Mouse (Mus musculus) kidney, embryonic 15.5 days (tissue): ENCODE measurements around the gene Rsu1. TPM values are rescaled to one million over a fixed set of nuclear protein-coding genes. Genes with fewer than 3 reads are reported as not detected.

Experiments
- ATAC-seq: fragments of 200-750 bp; cut with Nextera tagmentation; replicated peaks from 2 replicates; pipeline ENCODE4 v1.8.0; 2017; ENCODE audit warnings: moderate TSS enrichment; ENCODE audit not compliant: low FRiP score
- H3K27ac ChIP-seq: fragments of 300-500 bp; sonication (generic); 2 replicates; pipeline ENCODE4 v1.5.1; 2015; ENCODE audit warnings: mild to moderate bottlenecking, inconsistent platforms
- H3K27me3 ChIP-seq: fragments of 300-500 bp; sonication (generic); 2 replicates; pipeline ENCODE4 v1.6.1; 2015; ENCODE audit warnings: inconsistent platforms
- H3K36me3 ChIP-seq: fragments of 300-500 bp; sonication (generic); 2 replicates; pipeline ENCODE4 v1.6.1; 2015; ENCODE audit warnings: inconsistent platforms
- H3K4me1 ChIP-seq: fragments of 300-500 bp; sonication (generic); 2 replicates; pipeline ENCODE4 v1.6.1; 2015; ENCODE audit warnings: inconsistent platforms
- H3K4me2 ChIP-seq: fragments of 300-500 bp; sonication (generic); 2 replicates; pipeline ENCODE4 v1.6.1; 2015; ENCODE audit warnings: moderate library complexity, mild to moderate bottlenecking, inconsistent platforms
- H3K4me3 ChIP-seq: fragments of 300-500 bp; sonication (generic); replicated peaks from 2 replicates; pipeline ENCODE4 v1.5.1; 2015; ENCODE audit warnings: mild to moderate bottlenecking, inconsistent platforms
- H3K9ac ChIP-seq: fragments of 300-500 bp; sonication (generic); 2 replicates; pipeline ENCODE4 v1.6.1; 2015; ENCODE audit warnings: mild to moderate bottlenecking, inconsistent platforms
- H3K9me3 ChIP-seq: fragments of 300-500 bp; sonication (generic); replicated peaks from 2 replicates; pipeline ENCODE4 v1.6.1; 2016; ENCODE audit warnings: inconsistent platforms
- WGBS: fragments of 180-500 bp; shearing (Covaris S2); methylation state at CpG from one replicate; pipeline ENCODE4 v1.1.7; 2015; ENCODE audit warnings: mixed read lengths; 5-methylcytosine and 5-hydroxymethylcytosine counted together
- polyA plus RNA-seq: library from polyadenylated mRNA; unstranded; fragments of >200 nt; fragmentation: Nextera tagmentation; extraction: Ambion mirVana; gene quantifications from 2 replicates; pipeline ENCODE4 v1.2.1, GENCODE M21; 2015

Gene Rsu1
- polyA plus RNA-seq, 1 experiment from 2014 or later = 140 TPM

DNA sequence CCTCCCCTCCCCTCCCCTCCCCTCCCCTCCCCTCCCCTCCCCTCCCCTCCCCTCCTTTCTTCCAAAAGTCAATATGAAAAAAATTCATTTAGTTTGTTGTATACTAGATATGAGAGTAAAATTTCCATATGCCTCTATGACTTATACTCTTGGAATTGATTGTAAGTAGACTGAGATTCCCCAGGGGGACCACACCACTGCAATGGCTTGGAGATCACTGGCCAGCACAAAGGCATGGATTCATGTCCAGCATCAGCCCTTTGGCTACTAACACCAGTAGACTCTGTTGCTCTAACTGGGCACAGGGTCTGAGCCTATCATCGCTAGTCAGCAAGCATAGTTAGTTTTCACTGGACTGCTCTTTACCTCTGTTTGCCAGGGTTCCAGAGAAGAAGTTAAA is 180.4 kb downstream of the Rsu1 start:
- H3K4me1 ChIP-seq = no peaks in the 10 kb centered on the region

DNA sequence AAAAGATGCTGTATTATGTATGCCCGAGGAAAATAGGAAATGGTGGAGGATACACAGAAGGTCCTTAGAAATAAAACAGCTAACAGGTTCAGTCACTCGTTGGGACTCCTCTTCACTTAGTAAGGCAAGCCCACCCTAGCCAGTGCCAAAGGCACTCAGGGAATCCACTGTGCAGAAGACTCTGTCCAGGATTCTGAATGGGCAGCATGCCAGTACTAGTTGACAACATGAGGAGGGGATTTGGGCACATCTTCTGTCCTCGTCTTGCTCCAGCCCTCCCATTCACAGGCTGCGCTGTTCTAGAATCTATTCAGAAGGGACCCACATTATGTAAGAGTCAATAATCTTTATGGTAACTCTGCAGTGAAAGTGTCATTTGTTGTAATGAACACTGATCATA is 181.4 kb downstream of the Rsu1 start:
- ATAC-seq = no peak
- no peak overlapping the region for H3K27ac ChIP-seq
- no peak overlapping the region for H3K4me3 ChIP-seq
- WGBS = 88% methylated on average over 4 of the region's 4 CpGs
- H3K9ac ChIP-seq = no peak overlapping the region
- no peaks in the 10 kb centered on the region for H3K36me3 ChIP-seq
- H3K4me2 ChIP-seq = no peak overlapping the region
- H3K4me1 ChIP-seq = no peaks in the 10 kb centered on the region
- H3K9me3 ChIP-seq = no peaks in the 10 kb centered on the region
- no peaks in the 10 kb centered on the region for H3K27me3 ChIP-seq

More for the DNA sequence above, 180.4 kb downstream of the Rsu1 start:
- Histone ChIP-seq H3K4me3 (no peak overlapping the region), H3K4me2 (no peak overlapping the region), H3K36me3 (no peaks in the 10 kb centered on the region), H3K27me3 (no peaks in the 10 kb centered on the region), H3K9me3 (no peaks in the 10 kb centered on the region), H3K27ac (no peak overlapping the region), H3K9ac (no peak overlapping the region)
- WGBS = 100% methylated on average over 1 of the region's 1 CpGs
- no peak for ATAC-seq

DNA sequence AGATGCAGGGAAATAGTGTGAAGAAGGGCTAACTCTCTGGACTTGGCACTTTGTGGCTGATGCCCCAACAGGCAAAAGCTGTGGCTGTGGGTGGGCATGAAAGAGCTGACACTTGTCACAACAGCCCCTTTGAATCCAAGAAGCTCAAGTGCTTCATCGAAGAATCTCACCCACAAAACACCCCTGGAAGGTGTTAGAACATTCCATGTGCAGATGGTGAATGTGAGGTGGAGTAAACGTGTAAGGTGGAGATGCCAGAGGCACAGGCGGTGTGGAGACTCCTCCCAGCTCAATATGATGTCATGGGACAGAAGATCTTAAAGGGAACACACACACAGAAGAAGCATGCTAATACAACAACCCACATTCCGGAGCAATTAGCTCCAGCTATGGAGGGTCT is 182.9 kb downstream of the Rsu1 start:
- Histone ChIP-seq H3K27ac (no peak overlapping the region), H3K36me3 (no peaks in the 10 kb centered on the region), H3K4me2 (no peak overlapping the region), H3K27me3 (no peaks in the 10 kb centered on the region), H3K9me3 (no peaks in the 10 kb centered on the region), H3K9ac (no peak overlapping the region), H3K4me3 (no peak overlapping the region), H3K4me1 (no peaks in the 10 kb centered on the region)
- ATAC-seq = no peak
- WGBS = 73% methylated on average over 4 of the region's 4 CpGs

GRCm38 (mm10) chr2:13087811-13088210 is 183.4 kb downstream of the Rsu1 start:
- H3K4me3 ChIP-seq = no peak overlapping the region
- no peak overlapping the region for H3K27ac ChIP-seq
- no peak for ATAC-seq
- no peaks in the 10 kb centered on the region for H3K4me1 ChIP-seq
- H3K4me2 ChIP-seq = no peak overlapping the region
- no peaks in the 10 kb centered on the region for H3K27me3 ChIP-seq
- H3K36me3 ChIP-seq = no peaks in the 10 kb centered on the region
- no peak overlapping the region for H3K9ac ChIP-seq
- no peaks in the 10 kb centered on the region for H3K9me3 ChIP-seq
- WGBS = 89% methylated on average over 2 of the region's 2 CpGs

DNA sequence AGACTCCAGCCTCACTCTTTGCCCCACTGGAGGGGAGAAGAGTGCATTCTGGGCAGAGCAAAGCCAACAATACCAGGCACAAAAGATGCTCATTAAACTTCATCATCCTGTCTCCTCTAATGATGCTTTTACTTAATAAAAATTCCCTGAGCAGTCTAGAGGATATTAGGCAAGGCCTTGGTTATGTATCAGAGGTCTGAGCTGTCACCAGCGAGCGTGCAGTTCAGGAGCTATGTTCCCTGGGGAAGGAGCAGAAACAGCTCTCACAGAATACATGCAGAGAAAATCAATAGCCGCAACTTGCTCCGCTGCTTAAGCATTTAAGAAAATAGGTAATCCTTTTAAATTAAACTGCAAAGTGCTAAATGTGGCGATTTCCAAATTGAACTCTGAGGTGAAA is 187.0 kb downstream of the Rsu1 start:
- Histone ChIP-seq H3K9ac (no peak overlapping the region), H3K4me3 (no peak overlapping the region), H3K36me3 (no peaks in the 10 kb centered on the region), H3K9me3 (no peaks in the 10 kb centered on the region), H3K4me1 (no peaks in the 10 kb centered on the region), H3K27ac (no peak overlapping the region), H3K4me2 (no peak overlapping the region), H3K27me3 (no peaks in the 10 kb centered on the region)
- 81% methylated on average over 5 of the region's 5 CpGs for WGBS
- no peak for ATAC-seq

DNA sequence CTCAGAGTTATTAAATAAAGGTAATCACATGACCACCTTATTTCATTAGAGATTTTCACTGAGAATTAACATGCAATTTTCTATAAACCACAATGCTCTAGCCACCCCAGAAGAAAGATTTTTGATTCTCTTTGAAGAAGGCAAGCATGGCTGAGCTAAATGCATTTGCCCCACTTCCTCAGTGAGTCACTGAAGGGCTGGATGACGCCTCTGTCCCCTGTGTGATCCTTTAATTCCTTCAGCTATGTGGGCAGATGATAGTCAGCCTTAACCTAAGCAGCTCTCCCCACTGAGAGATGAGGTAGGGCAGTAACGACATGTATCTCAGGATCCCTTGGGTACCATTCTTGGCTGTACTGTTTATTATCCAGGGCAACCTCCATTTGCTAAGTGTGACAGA is 190.7 kb downstream of the Rsu1 start:
- Histone ChIP-seq H3K4me2 (no peak overlapping the region), H3K4me3 (no peak overlapping the region), H3K9ac (no peak overlapping the region), H3K27ac (no peak overlapping the region), H3K36me3 (no peaks in the 10 kb centered on the region), H3K9me3 (no peaks in the 10 kb centered on the region), H3K27me3 (no peaks in the 10 kb centered on the region), H3K4me1 (no peaks in the 10 kb centered on the region)
- ATAC-seq = no peak
- WGBS = 76% methylated on average over 2 of the region's 2 CpGs

GRCm38 (mm10) chr2:13072243-13072642 is 199.0 kb downstream of the Rsu1 start:
- H3K27me3 ChIP-seq = no peaks in the 10 kb centered on the region
- ATAC-seq = no peak
- no peak overlapping the region for H3K27ac ChIP-seq
- no peak overlapping the region for H3K9ac ChIP-seq
- H3K36me3 ChIP-seq = no peaks in the 10 kb centered on the region
- no peak overlapping the region for H3K4me2 ChIP-seq
- no peaks in the 10 kb centered on the region for H3K9me3 ChIP-seq
- no peaks in the 10 kb centered on the region for H3K4me1 ChIP-seq
- no peak overlapping the region for H3K4me3 ChIP-seq

DNA sequence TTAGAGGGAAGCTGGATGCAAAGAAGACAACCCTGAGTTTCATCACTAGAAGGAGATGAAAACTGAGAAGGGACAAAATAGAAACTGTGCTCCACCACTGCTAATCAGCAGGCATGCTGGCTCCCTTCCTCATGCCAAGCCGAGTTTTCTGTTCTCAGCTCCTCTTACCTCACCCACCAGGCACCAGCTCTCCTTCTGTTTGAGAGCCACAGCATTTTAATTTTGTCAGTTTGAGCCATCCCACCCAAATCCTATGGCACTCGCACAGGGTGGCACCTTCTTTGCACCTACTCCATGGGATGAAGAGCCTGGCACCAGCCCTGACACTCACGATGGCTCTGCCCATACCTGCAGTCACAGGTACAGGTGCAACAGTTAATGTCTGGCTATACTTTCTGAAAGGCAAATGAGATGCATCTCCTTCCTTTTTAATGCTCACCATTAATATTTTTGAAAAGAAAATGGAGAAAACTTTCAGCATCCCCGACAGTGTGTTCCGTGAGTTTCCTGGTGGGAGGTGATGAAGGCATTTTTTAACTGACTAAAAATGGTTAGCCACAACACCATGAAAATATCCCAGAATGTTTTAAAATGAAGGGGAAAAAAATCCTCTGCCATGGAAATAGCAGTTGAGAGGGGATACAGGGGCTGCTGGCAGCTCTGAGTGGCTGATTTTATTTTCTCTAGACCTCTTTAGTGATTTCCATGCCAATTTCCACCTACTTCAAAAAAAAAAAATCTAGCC is 210.6 kb downstream of the Rsu1 start:
- H3K27me3 ChIP-seq = no peaks in the 10 kb centered on the region
- H3K9ac ChIP-seq = no peak overlapping the region
- no peak overlapping the region for H3K27ac ChIP-seq
- no peaks in the 10 kb centered on the region for H3K9me3 ChIP-seq
- 87% methylated on average over 5 of the region's 5 CpGs for WGBS
- no peak overlapping the region for H3K4me2 ChIP-seq
- no peaks in the 10 kb centered on the region for H3K4me1 ChIP-seq
- H3K36me3 ChIP-seq = no peaks in the 10 kb centered on the region
- no peak for ATAC-seq
- no peak overlapping the region for H3K4me3 ChIP-seq

- 86% methylated on average over 6 of the region's 6 CpGs for WGBS
- Histone ChIP-seq H3K36me3 (no peaks in the 10 kb centered on the region), H3K9ac (no peak overlapping the region), H3K27ac (no peak overlapping the region), H3K4me1 (no peaks in the 10 kb centered on the region), H3K9me3 (no peaks in the 10 kb centered on the region), H3K27me3 (no peaks in the 10 kb centered on the region), H3K4me3 (no peak overlapping the region), H3K4me2 (no peak overlapping the region)
- no peak for ATAC-seq
Measured at GRCm38 (mm10) chr2:13048649-13049048, 222.6 kb downstream of the Rsu1 start.

- H3K27ac ChIP-seq = no peak overlapping the region
- H3K36me3 ChIP-seq = no peaks in the 10 kb centered on the region
- no peak overlapping the region for H3K4me2 ChIP-seq
- no peak overlapping the region for H3K4me3 ChIP-seq
- no peaks in the 10 kb centered on the region for H3K4me1 ChIP-seq
- no peaks in the 10 kb centered on the region for H3K9me3 ChIP-seq
- ATAC-seq = no peak
- no peak overlapping the region for H3K9ac ChIP-seq
- 90% methylated on average over 4 of the region's 4 CpGs for WGBS
- H3K27me3 ChIP-seq = no peaks in the 10 kb centered on the region
Measured at GRCm38 (mm10) chr2:13044555-13044954, 226.7 kb downstream of the Rsu1 start.

DNA sequence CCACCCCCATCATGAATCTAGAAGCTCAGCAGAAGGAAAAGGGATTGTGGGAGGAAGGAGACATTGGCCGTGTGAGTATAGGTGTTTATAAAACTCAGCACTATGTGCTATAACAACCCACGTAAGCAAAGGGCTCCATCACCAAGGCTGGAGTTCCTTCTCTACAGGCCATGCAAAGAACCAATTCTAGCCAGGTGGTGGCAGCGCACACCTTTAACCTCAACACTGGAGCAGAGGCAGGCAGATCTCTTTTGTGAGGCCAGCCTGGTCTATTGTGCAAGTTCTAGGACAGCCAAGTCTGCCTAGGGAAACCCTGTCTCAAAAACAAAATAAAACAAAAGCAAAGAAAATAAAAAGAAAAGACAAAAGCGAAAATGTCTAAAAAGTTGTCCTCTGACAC is 231.4 kb downstream of the Rsu1 start:
- no peak for ATAC-seq
- Histone ChIP-seq H3K4me2 (no peak overlapping the region), H3K4me3 (no peak overlapping the region), H3K4me1 (no peaks in the 10 kb centered on the region), H3K9ac (no peak overlapping the region), H3K27me3 (no peaks in the 10 kb centered on the region), H3K27ac (no peak overlapping the region), H3K36me3 (no peaks in the 10 kb centered on the region), H3K9me3 (no peaks in the 10 kb centered on the region)
- WGBS = 92% methylated on average over 4 of the region's 4 CpGs

DNA sequence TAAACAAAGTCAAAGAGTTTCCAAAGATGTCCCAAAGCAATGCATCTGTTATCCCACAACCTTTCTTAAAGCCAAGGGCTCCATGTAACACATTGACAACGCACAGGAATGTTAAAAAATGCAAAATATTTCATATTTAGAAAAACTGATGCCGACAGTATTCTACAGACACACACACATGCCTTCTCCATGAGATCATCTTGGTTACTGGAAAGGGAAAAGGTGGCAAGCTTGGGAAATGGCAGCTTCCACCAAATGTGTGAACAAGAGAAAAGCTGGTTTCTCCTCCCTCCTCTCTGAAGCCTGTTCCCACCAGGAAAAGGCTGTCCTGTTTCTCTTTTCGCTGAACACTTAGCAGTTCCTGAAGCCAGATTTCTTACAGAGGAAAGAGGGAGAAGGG is 232.4 kb downstream of the Rsu1 start:
- H3K9ac ChIP-seq = no peak overlapping the region
- no peaks in the 10 kb centered on the region for H3K9me3 ChIP-seq
- H3K4me1 ChIP-seq = no peaks in the 10 kb centered on the region
- ATAC-seq = no peak
- H3K27me3 ChIP-seq = no peaks in the 10 kb centered on the region
- WGBS = 71% methylated on average over 3 of the region's 3 CpGs
- H3K4me2 ChIP-seq = no peak overlapping the region
- no peak overlapping the region for H3K27ac ChIP-seq
- no peaks in the 10 kb centered on the region for H3K36me3 ChIP-seq
- no peak overlapping the region for H3K4me3 ChIP-seq
